Mouse (Mus musculus): ENCODE measurements at regions not wholly inside any gene's neighbourhood (a gene's known extent, or its start where the extent isn't known, plus 50 kb on each side); places are given as distances from the start of the nearest gene placed in this dataset.

- TF ChIP-seq MAFK (IDR thresholded peaks at IDR 0.05; ENCODE audit: insufficient read depth, low read depth, low read length), result no peak
- TF ChIP-seq ZC3H11A (IDR thresholded peaks at IDR 0.05; ENCODE audit: borderline replicate concordance, low read depth, low read length), result no peak
These were observed 794.0 kb upstream of the 4930452B06Rik start for GRCm38 (mm10) chr14:9460006-9460405.

Measured in ES-E14 (cell line).